25 mouse cellular contexts compared by ENCODE assay signal in the genomic region with DNA sequence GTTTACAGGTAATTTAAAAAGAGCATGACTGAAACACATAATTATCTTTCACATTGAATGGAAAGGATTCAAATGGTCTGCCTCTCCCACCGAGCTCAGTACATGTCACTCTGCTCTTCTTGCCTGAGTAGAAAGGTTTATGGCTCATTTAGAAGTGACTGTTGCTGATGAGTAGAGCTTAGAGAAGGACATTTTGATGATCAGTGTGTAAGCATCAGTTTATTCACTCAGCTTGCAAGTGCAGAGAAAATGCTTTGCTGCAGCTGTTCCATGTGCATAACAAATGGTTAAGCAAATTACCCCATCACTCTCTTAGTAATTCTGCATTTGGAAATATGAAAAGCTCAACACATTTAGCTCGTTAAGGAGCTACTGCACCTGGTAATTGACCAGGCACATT.
DNase-seq lines count a peak whose midpoint lies in the region; ATAC-seq and TF ChIP-seq lines count a peak whose summit lies in the region.
"Had no signal": no experiment of that assay in that cellular context is flagged by ENCODE, and none has a peak within 500 bp of the region (broad histone marks: within the 10 kb centered on the region; RNA-seq: fewer than 3 reads in every experiment).

No protein-coding gene starts in this region.

- no peak overlapping the region for H3K9ac ChIP-seq in forebrain, postnatal 0 days
- H3K9ac ChIP-seq: embryonic facial prominence, embryonic 13.5 days; heart, embryonic 13.5 days; hindbrain, embryonic 12.5 days had no signal

- no peak for TF ChIP-seq CTCF in forebrain, postnatal 0 days (IDR thresholded peaks at IDR 0.05; ENCODE audit: low read depth)

- WGBS in forebrain, postnatal 0 days: 19% methylated on average over 2 of the region's 2 CpGs

- peak; percentile 20; the same call in 1 of the 2 replicates for ATAC-seq in frontal cortex, adult (ENCODE audit: low TSS enrichment)
- peak; percentile 73 for ATAC-seq in forebrain, postnatal 0 days
- ATAC-seq: activated CD4-positive, CD25-positive, alpha-beta regulatory T cell, adult 4 months; hindbrain, embryonic 16.5 days; inflammation-experienced regulatory T-cells, adult 6 months; intestine, postnatal 0 days; Patski had no signal

- H3K9me3 ChIP-seq in forebrain, postnatal 0 days (ENCODE audit: low read length): no peaks in the 10 kb centered on the region
- H3K9me3 ChIP-seq: embryonic facial prominence, embryonic 13.5 days; heart, embryonic 13.5 days; hindbrain, embryonic 12.5 days had no signal

- no peaks in the 10 kb centered on the region for H3K36me3 ChIP-seq in forebrain, postnatal 0 days (ENCODE audit: insufficient read depth)
- H3K36me3 ChIP-seq: embryonic facial prominence, embryonic 13.5 days; heart, embryonic 13.5 days; hindbrain, embryonic 12.5 days had no signal

- no peak for DNase-seq in frontal cortex, adult 2 months (ENCODE audit: extremely low spot score in 1 of 2, low spot score in 1 of 2)
- peak; percentile 7 for DNase-seq in brain, adult 2 months (ENCODE audit: low read depth, low spot score)
- peak; percentile 8 for DNase-seq in brain, embryonic 18.5 days (ENCODE audit: low read depth, low spot score)
- DNase-seq in forebrain, postnatal 0 days: peak; percentile 12
- no peak for DNase-seq in adrenal gland, adult 8-10 months
- DNase-seq in urinary bladder, postnatal 4 days (ENCODE audit: low spot score in 2 of 2): no peak
- DNase-seq: adrenal gland, adult 2 months; adrenal gland, postnatal 36 days; cerebellum, adult 18-20 months; cerebellum, adult 9-11 months; cerebellum, postnatal 36 days; gastrocnemius, adult 2 months; gastrocnemius, postnatal 25 days; heart, adult 11 months; heart, postnatal 4 days had no signal

- H3K4me1 ChIP-seq in forebrain, postnatal 0 days (ENCODE audit: insufficient read depth): no peaks in the 10 kb centered on the region
- H3K4me1 ChIP-seq: embryonic facial prominence, embryonic 13.5 days; heart, embryonic 13.5 days; hindbrain, embryonic 12.5 days had no signal

- H3K4me3 ChIP-seq in forebrain, postnatal 0 days (ENCODE audit: low read depth, low read length): no peak overlapping the region
- H3K4me3 ChIP-seq: embryonic facial prominence, embryonic 13.5 days; gastrocnemius, adult 2 months; heart, embryonic 13.5 days; hindbrain, embryonic 12.5 days had no signal

- H3K27ac ChIP-seq in forebrain, postnatal 0 days (ENCODE audit: low read depth, low read length): no peak overlapping the region
- H3K27ac ChIP-seq: embryonic facial prominence, embryonic 13.5 days; gastrocnemius, adult 2 months; heart, embryonic 13.5 days; hindbrain, embryonic 12.5 days had no signal

- H3K27me3 ChIP-seq in forebrain, postnatal 0 days (ENCODE audit: insufficient read depth, low read length): no peaks in the 10 kb centered on the region
- H3K27me3 ChIP-seq: CH12.LX; embryonic facial prominence, embryonic 13.5 days; heart, embryonic 13.5 days; hindbrain, embryonic 12.5 days; Patski had no signal

- no peak overlapping the region for H3K4me2 ChIP-seq in forebrain, postnatal 0 days (ENCODE audit: low read depth)
- H3K4me2 ChIP-seq: embryonic facial prominence, embryonic 13.5 days; heart, embryonic 13.5 days; hindbrain, embryonic 12.5 days had no signal

Comparison
In these comparisons a context has a peak if more than half of its experiments do, and no peak if none do; other contexts are left out.
1. DNase-seq: peak in brain, adult 2 months (single experiment), brain, embryonic 18.5 days (single experiment) and forebrain, postnatal 0 days (single experiment); none in frontal cortex, adult 2 months (0 of 2), adrenal gland, adult 8-10 months (single experiment) and urinary bladder, postnatal 4 days (0 of 2).